Mouse (Mus musculus): Measurements from ENCODE around the gene Rrp8. TPM values are rescaled to one million over a fixed set of nuclear protein-coding genes. Genes with fewer than 3 reads are reported as not detected.

The Rrp8 gene
- polyA plus RNA-seq (2014; fragmentation: Illumina TruSeq; extraction: RNeasy Lipid Tissue Mini Kit (QIAGEN cat#74804); ENCODE audit: low read depth, low replicate concordance) = 15.9 TPM

DNA sequence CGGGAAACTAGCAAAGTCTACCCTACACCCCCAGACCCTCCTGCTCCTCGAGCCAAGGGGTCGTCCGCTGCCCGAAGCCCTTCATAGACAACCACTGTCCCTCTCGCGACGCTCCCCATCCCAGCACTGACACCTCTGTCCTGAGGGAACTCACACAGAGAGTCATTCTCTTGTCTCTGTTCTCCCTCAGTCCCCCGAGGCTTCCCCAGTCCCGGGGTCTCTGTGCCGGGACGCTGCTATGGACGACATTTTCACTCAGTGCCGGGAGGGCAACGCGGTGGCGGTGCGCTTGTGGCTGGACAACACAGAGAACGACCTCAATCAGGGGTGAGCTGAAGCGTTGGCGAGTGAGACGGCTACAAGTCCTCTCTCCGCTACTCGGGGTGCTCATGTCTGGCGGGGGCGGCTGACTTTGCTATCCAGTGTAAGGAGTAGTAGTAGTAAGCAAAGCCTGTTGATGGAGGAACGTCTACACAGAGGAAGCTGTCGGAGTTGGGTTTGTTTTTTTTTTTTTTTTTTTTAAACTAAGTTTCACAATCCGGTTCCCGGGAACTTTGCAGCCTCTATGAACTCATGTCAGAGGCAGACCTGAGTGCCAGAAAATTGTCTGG is at the start of gene Rrp8:
Gene Rrp8 (minus strand): TSS at position 475 of the 611 bp plus-strand sequence.

DNA sequence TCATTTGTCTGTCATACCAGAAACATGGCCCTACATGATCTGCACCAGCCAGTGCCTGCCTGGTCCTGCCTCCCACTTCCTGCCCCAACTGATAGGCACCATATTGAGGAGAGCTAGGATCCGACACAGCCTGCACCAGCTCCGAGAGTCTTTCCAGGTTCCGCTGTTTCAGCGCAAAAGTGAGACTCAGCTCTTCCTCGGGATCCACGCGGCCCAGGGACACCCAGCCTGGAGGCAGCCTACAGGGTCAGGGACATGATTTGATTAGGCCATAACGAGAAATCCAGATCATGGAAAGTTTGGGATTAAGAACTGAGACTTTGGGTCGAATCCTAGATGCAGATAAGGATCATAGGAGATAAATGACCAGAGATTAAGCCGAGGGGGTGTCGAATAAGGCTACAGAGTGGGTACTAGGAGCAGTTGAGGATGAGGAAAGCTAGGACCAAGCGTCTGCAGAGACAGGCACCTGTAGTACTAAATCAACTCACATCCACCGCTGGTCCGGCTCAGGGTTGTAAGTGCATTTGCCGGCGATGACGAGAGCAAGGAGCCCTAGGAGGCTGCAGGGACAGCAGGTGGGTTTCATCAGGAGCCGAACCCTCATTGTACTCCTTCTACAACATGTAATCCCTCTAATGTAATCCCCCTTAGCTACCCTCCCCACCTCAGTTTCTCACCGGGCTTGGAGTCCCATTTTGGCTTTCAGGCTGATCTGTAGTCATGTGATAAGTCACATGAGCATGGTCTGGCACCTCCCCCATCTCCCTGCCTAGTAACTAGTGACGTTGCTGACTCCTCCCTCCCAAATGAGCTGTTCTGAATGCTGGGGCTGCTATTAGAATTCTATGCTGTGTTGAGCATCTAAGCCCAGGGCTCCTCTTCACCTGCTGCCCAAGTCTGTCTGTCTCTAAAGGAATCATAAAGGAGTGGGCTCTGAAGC is 14.6 kb upstream of the Rrp8 start, which contains the start of gene Tpp1:
Gene Tpp1 (minus strand): TSS at position 745 of the 943 bp plus-strand sequence.

DNA sequence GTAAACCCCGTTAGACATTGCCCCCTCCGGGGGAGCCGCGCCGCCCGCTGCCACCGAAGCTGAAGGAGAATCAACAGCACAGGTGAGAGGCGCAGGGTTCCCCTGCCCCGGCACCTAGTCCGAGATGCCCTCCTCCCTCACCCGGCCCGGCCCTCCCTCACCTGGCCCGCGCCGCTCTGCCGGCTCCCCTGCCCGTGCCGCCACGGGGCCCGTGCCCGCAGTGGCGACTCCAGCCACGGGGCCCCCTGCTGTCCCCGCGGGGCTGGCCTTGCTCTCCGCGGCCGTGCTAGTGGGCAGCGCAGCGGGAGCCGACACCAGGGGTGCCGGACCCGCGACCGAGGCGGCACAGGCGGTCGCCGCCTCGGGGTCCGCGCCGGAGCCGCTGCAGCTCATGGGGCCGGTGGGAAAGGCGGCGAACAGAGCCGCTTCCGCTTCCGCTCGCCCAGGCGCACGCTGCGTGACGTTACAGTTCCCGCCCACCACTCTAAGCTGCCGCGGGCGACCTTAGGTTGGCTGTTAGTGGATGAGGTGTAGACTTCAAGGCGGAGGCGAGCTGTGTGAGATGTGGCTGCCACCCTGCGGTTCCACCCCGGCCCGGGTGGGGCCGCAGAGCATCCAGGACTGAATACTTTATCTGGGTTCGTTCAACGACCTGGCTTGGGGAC is 6.9 kb upstream of the Rrp8 start, which contains the start of gene Taf10:
Gene Taf10 (minus strand): TSS at position 436 of the 665 bp plus-strand sequence.

DNA sequence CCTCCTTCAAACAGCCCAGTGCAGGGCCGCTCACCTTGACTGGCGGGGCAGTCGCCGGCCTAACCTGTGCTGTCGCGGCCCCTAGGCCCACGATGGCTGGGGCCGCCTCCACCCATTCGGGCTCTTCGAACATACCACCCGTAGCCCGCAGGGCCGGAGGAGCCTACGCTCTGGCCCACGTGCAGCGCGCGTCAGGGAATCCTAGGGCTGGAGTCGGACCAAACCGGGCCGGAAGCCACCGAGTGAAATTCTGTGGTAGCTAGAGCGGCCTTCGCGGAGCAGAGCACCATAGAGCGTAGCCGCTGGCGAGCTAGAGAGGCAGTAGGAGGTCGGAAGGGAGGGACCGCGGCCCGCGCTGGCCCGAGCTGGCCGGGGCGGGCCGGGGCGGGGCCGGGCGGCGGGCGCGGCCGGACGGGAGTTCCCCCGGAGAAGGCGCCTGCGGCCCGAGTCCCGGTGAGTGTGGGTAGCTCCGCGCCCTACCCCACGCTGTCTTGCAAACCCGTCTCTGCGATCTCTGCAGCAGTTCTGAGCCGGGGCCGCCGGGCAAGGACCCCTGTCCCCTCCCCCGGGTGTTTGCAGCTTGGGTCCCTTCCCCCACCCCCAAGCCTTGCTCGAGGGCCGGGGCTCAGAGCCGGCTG is 802 bp downstream of the Rrp8 start, which contains the start of gene Ilk:
Gene Ilk (plus strand): TSS at position 329 of the 638 bp plus-strand sequence.

Other genes with a start within 250 kb of the Rrp8 start
- gene Smpd1, start 183.0 kb downstream of the Rrp8 start, polyA plus RNA-seq (2014; fragmentation: Illumina TruSeq; extraction: RNeasy Lipid Tissue Mini Kit (QIAGEN cat#74804); ENCODE audit: low read depth, low replicate concordance) = 7.1 TPM
- not detected for gene Apbb1, start 155.7 kb downstream of the Rrp8 start, polyA plus RNA-seq (2014; fragmentation: Illumina TruSeq; extraction: RNeasy Lipid Tissue Mini Kit (QIAGEN cat#74804); ENCODE audit: low read depth, low replicate concordance)
- 787 TPM for gene Hpx, start 137.2 kb downstream of the Rrp8 start, polyA plus RNA-seq (2014; fragmentation: Illumina TruSeq; extraction: RNeasy Lipid Tissue Mini Kit (QIAGEN cat#74804); ENCODE audit: low read depth, low replicate concordance)
- 2.9 TPM for gene Trim3, start 103.8 kb downstream of the Rrp8 start, polyA plus RNA-seq (2014; fragmentation: Illumina TruSeq; extraction: RNeasy Lipid Tissue Mini Kit (QIAGEN cat#74804); ENCODE audit: low read depth, low replicate concordance)
- gene Timm10b, start 97.3 kb downstream of the Rrp8 start, polyA plus RNA-seq (2014; fragmentation: Illumina TruSeq; extraction: RNeasy Lipid Tissue Mini Kit (QIAGEN cat#74804); ENCODE audit: low read depth, low replicate concordance) = 18.6 TPM
- 3.3 TPM for gene Arfip2, start 97.0 kb downstream of the Rrp8 start, polyA plus RNA-seq (2014; fragmentation: Illumina TruSeq; extraction: RNeasy Lipid Tissue Mini Kit (QIAGEN cat#74804); ENCODE audit: low read depth, low replicate concordance)
- gene Gm45799, start 96.8 kb downstream of the Rrp8 start, polyA plus RNA-seq (2014; fragmentation: Illumina TruSeq; extraction: RNeasy Lipid Tissue Mini Kit (QIAGEN cat#74804); ENCODE audit: low read depth, low replicate concordance) = 2.8 TPM
- 1.4 TPM for gene Dnhd1, start 86.6 kb downstream of the Rrp8 start, polyA plus RNA-seq (2014; fragmentation: Illumina TruSeq; extraction: RNeasy Lipid Tissue Mini Kit (QIAGEN cat#74804); ENCODE audit: low read depth, low replicate concordance)
- 28.8 TPM for gene Ilk, start 793 bp downstream of the Rrp8 start, polyA plus RNA-seq (2014; fragmentation: Illumina TruSeq; extraction: RNeasy Lipid Tissue Mini Kit (QIAGEN cat#74804); ENCODE audit: low read depth, low replicate concordance)
- 15.5 TPM for gene Taf10, start 7.0 kb upstream of the Rrp8 start, polyA plus RNA-seq (2014; fragmentation: Illumina TruSeq; extraction: RNeasy Lipid Tissue Mini Kit (QIAGEN cat#74804); ENCODE audit: low read depth, low replicate concordance)
- gene Tpp1, start 14.8 kb upstream of the Rrp8 start, polyA plus RNA-seq (2014; fragmentation: Illumina TruSeq; extraction: RNeasy Lipid Tissue Mini Kit (QIAGEN cat#74804); ENCODE audit: low read depth, low replicate concordance) = 48.9 TPM
- 0.03 TPM for gene Dchs1, start 50.3 kb upstream of the Rrp8 start, polyA plus RNA-seq (2014; fragmentation: Illumina TruSeq; extraction: RNeasy Lipid Tissue Mini Kit (QIAGEN cat#74804); ENCODE audit: low read depth, low replicate concordance)
- gene Mrpl17, start 73.7 kb upstream of the Rrp8 start, polyA plus RNA-seq (2014; fragmentation: Illumina TruSeq; extraction: RNeasy Lipid Tissue Mini Kit (QIAGEN cat#74804); ENCODE audit: low read depth, low replicate concordance) = 30.8 TPM
- gene Gm4070, start 216.6 kb upstream of the Rrp8 start, polyA plus RNA-seq (2014; fragmentation: Illumina TruSeq; extraction: RNeasy Lipid Tissue Mini Kit (QIAGEN cat#74804); ENCODE audit: low read depth, low replicate concordance) = 6.1 TPM